Mouse (Mus musculus) liver, embryonic 14 days (tissue): ENCODE data around the gene Cdk10. TPM values are rescaled to one million over a fixed set of nuclear protein-coding genes. Genes with fewer than 3 reads are reported as not detected.

ENCODE experiments used
- polyA plus RNA-seq: library from polyadenylated mRNA; depleted of rRNA; stranded (reverse); fragments of >200 nt; gene quantifications from 2 replicates; pipeline ENCODE4 v1.2.3, GENCODE M21; 2012; rRNA removed

The Cdk10 gene
- polyA plus RNA-seq: 13.4 and 15.3 TPM in 2 replicates

GRCm38 (mm10) chr8:123224278-123225266 is at the start of gene Cdk10:
Gene Cdk10, plus strand, starts transcription at chr8:123224842.

GRCm38 (mm10) chr8:123185566-123186409 is 38.9 kb upstream of the Cdk10 start, which contains the start of gene Dpep1:
Gene Dpep1, plus strand, starts transcription at chr8:123186242.

GRCm38 (mm10) chr8:123212321-123213117 is 12.1 kb upstream of the Cdk10 start, which contains the start of the genes Chmp1a and Spata33:
Gene Chmp1a, minus strand, starts transcription at chr8:123212763.
Gene Spata33, plus strand, starts transcription at chr8:123212832.

GRCm38 (mm10) chr8:123235520-123236497 is 11.2 kb downstream of the Cdk10 start, which contains the start of gene Spata2l:
Gene Spata2l, minus strand, starts transcription at chr8:123236233.

GRCm38 (mm10) chr8:123254099-123254885 is 29.6 kb downstream of the Cdk10 start, which contains the start of the genes Zfp276 and Vps9d1:
Gene Zfp276, plus strand, starts transcription at chr8:123254195.
Gene Vps9d1, minus strand, starts transcription at chr8:123254348.

Other genes starting within 250 kb of the Cdk10 start
- 11.9 and 12.9 TPM in 2 replicates for gene Ankrd11, start 182.6 kb upstream of the Cdk10 start, polyA plus RNA-seq
- 24.9 and 28.3 TPM in 2 replicates for gene Spg7, start 161.9 kb upstream of the Cdk10 start, polyA plus RNA-seq
- 1,342 and 1,378 TPM in 2 replicates for gene Rpl13, start 122.5 kb upstream of the Cdk10 start, polyA plus RNA-seq
- gene Cpne7, start 107.5 kb upstream of the Cdk10 start, polyA plus RNA-seq: 1.8 and 2.1 TPM in 2 replicates
- 0.71 and 0.92 TPM in 2 replicates for gene Sult5a1, start 66.5 kb upstream of the Cdk10 start, polyA plus RNA-seq
- gene Dpep1, start 38.6 kb upstream of the Cdk10 start, polyA plus RNA-seq: 0.07 and 0.14 TPM in 2 replicates
- gene Chmp1a, start 12.1 kb upstream of the Cdk10 start, polyA plus RNA-seq: 28.4 and 33.8 TPM in 2 replicates
- gene Spata33, start 12.0 kb upstream of the Cdk10 start, polyA plus RNA-seq: 0.23 and 0.27 TPM in 2 replicates
- 0.78 and 0.99 TPM in 2 replicates for gene Spata2l, start 11.4 kb downstream of the Cdk10 start, polyA plus RNA-seq
- gene Zfp276, start 29.4 kb downstream of the Cdk10 start, polyA plus RNA-seq: 7.4 and 8.2 TPM in 2 replicates
- 6.1 and 7.4 TPM in 2 replicates for gene Vps9d1, start 29.5 kb downstream of the Cdk10 start, polyA plus RNA-seq
- 21.3 and 26.0 TPM in 2 replicates for gene Fanca, start 93.7 kb downstream of the Cdk10 start, polyA plus RNA-seq
- 3.0 and 3.1 TPM in 2 replicates for gene Spire2, start 107.9 kb downstream of the Cdk10 start, polyA plus RNA-seq
- 42.0 and 48.3 TPM in 2 replicates for gene Tcf25, start 148.9 kb downstream of the Cdk10 start, polyA plus RNA-seq
- gene Mc1r, start 182.3 kb downstream of the Cdk10 start, polyA plus RNA-seq: 0.01 and 0.02 TPM in 2 replicates
- 0.62 and 0.92 TPM in 2 replicates for gene Tubb3, start 186.6 kb downstream of the Cdk10 start, polyA plus RNA-seq
- gene Def8, start 198.7 kb downstream of the Cdk10 start, polyA plus RNA-seq: 7.6 and 8.4 TPM in 2 replicates